Mouse (Mus musculus): ENCODE measurements around the gene Hmga2. TPM values are rescaled to one million over a fixed set of nuclear protein-coding genes. Genes with fewer than 3 reads are reported as not detected.
A peak's percentile ranks its signal among the peaks of the same experiment; 100 is the strongest.

Gene Hmga2
- polyA plus RNA-seq (2011; ENCODE audit: insufficient read depth, insufficient read length, low read depth, missing spikeins) = 37.2 and 40.7 TPM in 2 replicates

DNA sequence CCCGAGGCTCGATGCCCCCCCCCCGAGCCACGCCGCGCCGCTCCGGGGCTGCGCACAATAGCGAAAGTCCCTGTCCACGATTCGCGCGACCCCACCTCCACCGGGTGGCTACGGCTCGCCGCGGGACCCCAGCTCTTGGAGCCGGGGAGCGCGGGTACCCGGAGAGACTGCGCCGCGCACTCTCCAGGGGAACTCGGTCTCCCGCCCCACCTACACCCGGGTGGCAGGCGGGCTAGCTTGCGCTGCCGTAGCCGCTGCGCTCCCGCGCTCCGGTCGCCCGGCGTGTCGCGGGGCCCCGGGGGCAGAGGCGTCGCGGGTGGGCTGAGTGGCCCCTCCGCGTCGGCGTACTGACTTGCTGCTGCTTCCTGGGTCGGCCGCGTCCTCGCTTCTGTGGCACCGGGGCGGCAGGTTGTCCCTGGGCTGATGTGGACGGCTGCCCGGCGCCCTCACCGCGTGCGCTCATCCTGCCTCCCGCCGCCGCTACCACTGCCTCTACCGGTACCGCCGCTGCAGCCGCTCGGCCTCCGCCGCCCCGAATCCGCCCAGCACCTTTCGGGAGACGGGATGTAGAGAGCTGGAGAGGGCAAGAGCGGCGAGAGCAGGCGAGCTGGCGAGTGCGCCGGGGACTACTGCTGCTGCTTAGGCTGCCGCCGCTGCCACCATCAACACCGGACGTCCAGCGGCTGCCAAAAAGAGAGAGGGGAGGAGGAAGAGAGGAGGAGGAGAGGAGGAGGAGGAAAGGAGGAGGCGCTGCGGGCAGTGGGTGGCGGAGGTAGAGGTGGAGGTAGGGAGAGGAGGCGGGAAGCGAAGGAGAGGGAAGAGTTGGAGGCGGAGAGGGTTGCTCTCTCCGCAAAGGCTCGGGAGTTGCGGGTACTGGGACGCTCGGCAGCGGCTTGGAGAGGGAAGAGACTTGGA is at the start of gene Hmga2:
Gene Hmga2 (minus strand): TSS at position 869 of the 915 bp plus-strand sequence.
- H3K4me1 ChIP-seq (ENCODE audit: control insufficient read depth, insufficient read depth, low read length) = no peaks in the 10 kb centered on the region
- no peak for TF ChIP-seq EP300 (IDR thresholded peaks at IDR 0.05; ENCODE audit: insufficient read depth, low read depth, low read length)
- TF ChIP-seq CTCF (IDR thresholded peaks at IDR 0.05; ENCODE audit: low read depth, low read length) = no peak
- no peak for TF ChIP-seq POLR2A (IDR thresholded peaks at IDR 0.05; ENCODE audit: insufficient read depth, low read length)

DNA sequence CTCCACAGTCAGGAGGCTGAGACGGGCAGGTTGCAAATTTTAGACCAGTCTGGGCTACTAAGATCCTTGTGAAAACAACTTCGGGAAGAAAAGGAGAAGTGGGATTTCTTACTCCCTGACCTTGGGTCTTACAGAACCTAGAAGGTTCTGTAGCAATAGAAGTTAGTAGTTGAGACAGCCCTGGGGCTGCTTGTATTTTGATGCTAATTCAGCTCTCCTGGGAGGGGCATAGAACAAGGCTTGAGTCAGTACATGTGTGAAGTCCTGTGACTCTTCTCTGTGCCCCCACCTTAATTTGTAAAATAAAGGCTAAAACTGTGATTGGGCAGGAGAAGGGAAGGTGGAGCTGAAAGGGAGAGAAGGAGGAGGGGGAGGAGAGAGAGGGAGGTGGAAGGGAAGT is 46.7 kb upstream of the Hmga2 start:
- no peak overlapping the region for H3K9ac ChIP-seq (ENCODE audit: low read depth, poor library complexity, severe bottlenecking)
- no peak overlapping the region for H3K4me3 ChIP-seq (ENCODE audit: low read depth, low read length)
- no peak for TF ChIP-seq CTCF (IDR thresholded peaks at IDR 0.05; ENCODE audit: low read depth, low read length)
- TF ChIP-seq POLR2A (IDR thresholded peaks at IDR 0.05; ENCODE audit: insufficient read depth, low read length) = no peak
- no peak for TF ChIP-seq EP300 (IDR thresholded peaks at IDR 0.05; ENCODE audit: insufficient read depth, low read depth, low read length)
- no peaks in the 10 kb centered on the region for H3K27me3 ChIP-seq (ENCODE audit: control insufficient read depth, insufficient read depth, low read length, poor library complexity, severe bottlenecking)
- H3K36me3 ChIP-seq (ENCODE audit: control insufficient read depth, insufficient read depth, low read length, poor library complexity, severe bottlenecking) = no peaks in the 10 kb centered on the region
- H3K9me3 ChIP-seq (replicated peaks; ENCODE audit: control insufficient read depth, insufficient read depth, low read length, poor library complexity, severe bottlenecking) = peaks cover 16% of the 10 kb centered on the region
- peak overlapping the region; percentile 94 for H3K27ac ChIP-seq (ENCODE audit: insufficient read depth, low read length)
- no peaks in the 10 kb centered on the region for H3K4me1 ChIP-seq (ENCODE audit: control insufficient read depth, insufficient read depth, low read length)

More for the DNA sequence above, at the start of gene Hmga2:
- no peak within 1 kb of the TSS for H3K27ac ChIP-seq (ENCODE audit: insufficient read depth, low read length)
- H3K36me3 ChIP-seq (ENCODE audit: control insufficient read depth, insufficient read depth, low read length, poor library complexity, severe bottlenecking) = no peaks in the 10 kb centered on the region
- peaks cover 40% of the 10 kb centered on the region for H3K27me3 ChIP-seq (ENCODE audit: control insufficient read depth, insufficient read depth, low read length, poor library complexity, severe bottlenecking)
- H3K4me3 ChIP-seq (ENCODE audit: low read depth, low read length) = peak within 1 kb of the TSS; percentile 68
- H3K9me3 ChIP-seq (replicated peaks; ENCODE audit: control insufficient read depth, insufficient read depth, low read length, poor library complexity, severe bottlenecking) = no peaks in the 10 kb centered on the region
- peak within 1 kb of the TSS; percentile 95 for H3K9ac ChIP-seq (ENCODE audit: low read depth, poor library complexity, severe bottlenecking)

DNA sequence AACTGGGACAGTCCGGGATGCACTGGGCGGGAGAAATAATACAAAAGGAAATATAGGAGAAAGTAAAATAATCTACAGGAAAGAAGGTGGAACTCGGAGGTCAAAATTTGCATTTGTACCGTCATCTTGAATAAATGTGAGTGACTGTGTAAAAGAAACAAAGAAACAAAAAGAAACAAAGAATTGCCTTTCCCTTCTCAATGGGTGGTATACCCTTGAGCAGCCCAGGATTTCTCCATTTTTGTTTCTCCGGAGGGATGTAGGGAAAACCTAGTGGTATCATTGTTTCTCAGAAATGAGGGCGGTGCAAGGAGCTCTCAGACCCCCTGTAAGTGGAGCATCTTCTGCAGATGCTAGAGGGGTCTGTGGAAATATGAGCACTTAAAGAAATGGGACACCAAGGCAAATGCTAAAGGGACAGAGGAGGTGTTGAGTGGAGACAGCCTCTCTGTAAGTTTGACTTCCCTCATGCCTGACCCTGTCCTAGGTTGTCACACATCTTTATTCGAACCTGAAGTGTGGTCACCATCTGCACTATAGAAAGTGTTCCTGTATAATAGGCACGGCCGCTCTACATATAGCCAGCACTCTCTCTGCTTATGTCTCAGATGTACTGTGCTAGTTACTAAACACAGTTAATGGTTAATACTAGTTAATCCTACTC is 45.8 kb upstream of the Hmga2 start:
- TF ChIP-seq CTCF (IDR thresholded peaks at IDR 0.05; ENCODE audit: low read depth, low read length) (no peak), POLR2A (IDR thresholded peaks at IDR 0.05; ENCODE audit: insufficient read depth, low read length) (no peak), EP300 (IDR thresholded peaks at IDR 0.05; ENCODE audit: insufficient read depth, low read depth, low read length) (no peak)
- H3K9me3 ChIP-seq (replicated peaks; ENCODE audit: control insufficient read depth, insufficient read depth, low read length, poor library complexity, severe bottlenecking) = peaks cover 16% of the 10 kb centered on the region
- H3K4me1 ChIP-seq (ENCODE audit: control insufficient read depth, insufficient read depth, low read length) = no peaks in the 10 kb centered on the region
- no peak overlapping the region for H3K4me3 ChIP-seq (ENCODE audit: low read depth, low read length)
- H3K27ac ChIP-seq (ENCODE audit: insufficient read depth, low read length) = peak overlapping the region; percentile 94
- no peaks in the 10 kb centered on the region for H3K27me3 ChIP-seq (ENCODE audit: control insufficient read depth, insufficient read depth, low read length, poor library complexity, severe bottlenecking)
- no peaks in the 10 kb centered on the region for H3K36me3 ChIP-seq (ENCODE audit: control insufficient read depth, insufficient read depth, low read length, poor library complexity, severe bottlenecking)
- no peak overlapping the region for H3K9ac ChIP-seq (ENCODE audit: low read depth, poor library complexity, severe bottlenecking)

- Histone ChIP-seq H3K9ac (ENCODE audit: low read depth, poor library complexity, severe bottlenecking) (no peak overlapping the region), H3K9me3 (replicated peaks; ENCODE audit: control insufficient read depth, insufficient read depth, low read length, poor library complexity, severe bottlenecking) (peaks cover 12% of the 10 kb centered on the region), H3K27ac (ENCODE audit: insufficient read depth, low read length) (no peak overlapping the region), H3K4me3 (ENCODE audit: low read depth, low read length) (no peak overlapping the region), H3K27me3 (ENCODE audit: control insufficient read depth, insufficient read depth, low read length, poor library complexity, severe bottlenecking) (no peaks in the 10 kb centered on the region), H3K4me1 (ENCODE audit: control insufficient read depth, insufficient read depth, low read length) (no peaks in the 10 kb centered on the region), H3K36me3 (ENCODE audit: control insufficient read depth, insufficient read depth, low read length, poor library complexity, severe bottlenecking) (no peaks in the 10 kb centered on the region)
- TF ChIP-seq EP300 (IDR thresholded peaks at IDR 0.05; ENCODE audit: insufficient read depth, low read depth, low read length) (no peak), CTCF (IDR thresholded peaks at IDR 0.05; ENCODE audit: low read depth, low read length) (no peak), POLR2A (IDR thresholded peaks at IDR 0.05; ENCODE audit: insufficient read depth, low read length) (no peak)
These were observed 40.0 kb upstream of the Hmga2 start for GRCm38 (mm10) chr10:120516311-120516710.

DNA sequence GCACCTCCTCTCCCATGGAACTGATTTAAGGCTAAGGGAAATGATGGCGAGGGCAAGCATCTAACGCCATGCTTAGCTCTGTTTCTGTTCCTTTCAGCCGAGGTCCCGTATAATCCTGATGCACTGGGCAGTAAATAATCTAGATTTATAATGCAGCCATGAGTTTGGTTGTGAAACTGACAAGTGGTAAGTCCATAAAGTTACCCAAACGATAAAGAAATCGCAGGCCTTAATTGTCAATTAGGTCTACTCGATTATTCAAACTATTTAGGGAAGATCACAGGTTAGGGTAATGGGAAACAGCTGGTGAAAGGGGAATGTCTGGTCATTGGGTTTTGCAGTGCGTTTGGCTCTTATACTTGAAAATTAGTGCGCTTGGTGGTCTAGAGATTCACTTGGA is 37.5 kb upstream of the Hmga2 start:
- Histone ChIP-seq H3K4me1 (ENCODE audit: control insufficient read depth, insufficient read depth, low read length) (no peaks in the 10 kb centered on the region), H3K27ac (ENCODE audit: insufficient read depth, low read length) (no peak overlapping the region), H3K9me3 (replicated peaks; ENCODE audit: control insufficient read depth, insufficient read depth, low read length, poor library complexity, severe bottlenecking) (no peaks in the 10 kb centered on the region), H3K36me3 (ENCODE audit: control insufficient read depth, insufficient read depth, low read length, poor library complexity, severe bottlenecking) (no peaks in the 10 kb centered on the region), H3K4me3 (ENCODE audit: low read depth, low read length) (no peak overlapping the region), H3K27me3 (ENCODE audit: control insufficient read depth, insufficient read depth, low read length, poor library complexity, severe bottlenecking) (no peaks in the 10 kb centered on the region), H3K9ac (ENCODE audit: low read depth, poor library complexity, severe bottlenecking) (no peak overlapping the region)
- no peak for TF ChIP-seq EP300 (IDR thresholded peaks at IDR 0.05; ENCODE audit: insufficient read depth, low read depth, low read length)
- no peak for TF ChIP-seq POLR2A (IDR thresholded peaks at IDR 0.05; ENCODE audit: insufficient read depth, low read length)
- no peak for TF ChIP-seq CTCF (IDR thresholded peaks at IDR 0.05; ENCODE audit: low read depth, low read length)

All from ES-Bruce4 (cell line).